Mouse (Mus musculus): ENCODE measurements around the gene Pknox2.

GRCm38 (mm10) chr9:37098600-37098999, 48.6 kb downstream of the Pknox2 start:
- no peak for TF ChIP-seq CTCF (IDR thresholded peaks at IDR 0.05; ENCODE audit: insufficient read depth, low read length)
- no peak for TF ChIP-seq POLR2A (IDR thresholded peaks at IDR 0.05; ENCODE audit: borderline replicate concordance, extremely low read depth, low read depth, low read length)

All from lung, adult 2 months (tissue).